Mouse (Mus musculus): ENCODE results near the gene Hspb7.
A peak's percentile ranks its signal among the peaks of the same experiment; 100 is the strongest.

The Hspb7 gene

GRCm38 (mm10) chr4:141419398-141420191 is 984 bp upstream of the Hspb7 start:
- no peak for DNase-seq (ENCODE audit: low spot score)

DNA sequence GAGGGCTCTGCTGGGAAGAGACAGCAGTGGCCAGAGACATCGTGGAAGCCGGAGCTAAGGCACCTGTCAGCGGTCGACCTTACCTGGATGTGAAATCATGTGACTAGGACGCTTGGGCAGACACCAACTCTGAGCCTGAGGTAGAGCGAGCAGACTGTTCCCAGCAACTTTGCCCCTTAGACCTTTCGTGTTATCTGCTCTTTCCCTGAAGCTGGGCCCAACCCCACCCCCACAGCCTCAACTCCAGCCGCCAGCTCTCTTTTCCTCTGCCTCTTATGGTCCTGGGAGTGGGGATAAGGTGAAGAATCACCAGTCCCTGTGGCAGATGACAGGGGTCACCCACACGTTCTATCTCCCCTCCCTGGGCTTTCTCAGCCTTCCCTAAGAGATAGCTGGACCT is 307 bp downstream of the Hspb7 start:
- no peak for DNase-seq (ENCODE audit: low spot score)

DNA sequence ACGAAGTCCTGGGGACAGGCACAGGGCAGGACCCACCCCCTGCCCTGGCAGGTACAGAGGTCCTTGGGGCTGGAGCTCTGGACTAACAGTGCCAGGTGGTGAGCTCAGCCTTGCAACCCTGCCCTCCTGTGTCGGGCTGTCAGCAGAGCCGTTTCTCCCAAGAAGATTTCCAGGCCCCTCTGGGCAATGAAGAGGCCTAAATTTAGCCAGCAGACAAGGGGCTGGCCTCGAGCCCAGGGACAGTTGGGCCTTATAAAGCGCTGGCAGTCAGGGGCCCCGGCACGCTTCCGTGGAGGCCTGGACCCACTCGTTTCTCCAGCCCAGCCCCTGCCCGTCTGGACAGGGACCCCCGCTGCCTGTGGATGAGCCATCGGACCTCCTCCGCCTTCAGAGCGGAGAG is 844 bp downstream of the Hspb7 start:
- no peak for DNase-seq (ENCODE audit: low spot score)

DNA sequence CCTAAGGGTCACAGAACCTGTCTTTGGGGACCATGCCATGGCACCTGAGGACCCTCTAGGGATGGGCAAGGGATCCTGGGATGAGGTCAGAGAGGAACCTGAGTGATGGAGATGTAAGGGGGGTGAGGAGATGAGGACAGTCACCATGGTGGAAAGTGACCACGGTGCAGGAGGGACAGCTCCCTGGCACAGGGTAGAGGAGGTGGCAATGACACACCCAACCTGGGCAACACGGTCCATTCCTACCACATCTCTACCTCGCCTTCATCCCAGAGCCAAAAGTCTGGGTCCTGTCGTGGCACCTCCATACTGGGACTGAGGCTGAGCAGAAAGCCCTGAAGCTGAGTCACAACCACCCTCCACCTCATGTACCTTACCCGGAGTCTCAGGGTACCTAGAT is 2.3 kb downstream of the Hspb7 start:
- DNase-seq (ENCODE audit: low spot score), result no peak

DNA sequence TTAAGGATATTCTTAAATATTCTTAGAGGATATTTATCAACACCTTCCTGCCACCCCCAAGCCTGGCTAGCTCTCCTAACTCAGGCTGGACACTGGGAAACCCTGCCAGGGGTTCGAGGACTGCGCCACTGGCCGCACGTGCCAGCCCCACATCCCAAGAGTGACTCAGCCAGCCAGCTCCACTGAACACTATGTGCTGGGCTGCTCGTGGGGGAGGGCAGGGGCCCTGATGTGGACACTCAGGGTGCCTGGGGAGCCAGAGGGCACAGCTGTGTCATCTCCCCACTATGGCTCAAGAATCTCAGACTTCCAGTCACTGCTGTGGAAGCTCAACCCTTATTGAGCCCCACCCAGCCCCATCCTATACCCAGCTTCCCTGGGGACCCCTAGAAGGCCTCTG is 2.7 kb downstream of the Hspb7 start:
- no peak for DNase-seq (ENCODE audit: low spot score)

DNA sequence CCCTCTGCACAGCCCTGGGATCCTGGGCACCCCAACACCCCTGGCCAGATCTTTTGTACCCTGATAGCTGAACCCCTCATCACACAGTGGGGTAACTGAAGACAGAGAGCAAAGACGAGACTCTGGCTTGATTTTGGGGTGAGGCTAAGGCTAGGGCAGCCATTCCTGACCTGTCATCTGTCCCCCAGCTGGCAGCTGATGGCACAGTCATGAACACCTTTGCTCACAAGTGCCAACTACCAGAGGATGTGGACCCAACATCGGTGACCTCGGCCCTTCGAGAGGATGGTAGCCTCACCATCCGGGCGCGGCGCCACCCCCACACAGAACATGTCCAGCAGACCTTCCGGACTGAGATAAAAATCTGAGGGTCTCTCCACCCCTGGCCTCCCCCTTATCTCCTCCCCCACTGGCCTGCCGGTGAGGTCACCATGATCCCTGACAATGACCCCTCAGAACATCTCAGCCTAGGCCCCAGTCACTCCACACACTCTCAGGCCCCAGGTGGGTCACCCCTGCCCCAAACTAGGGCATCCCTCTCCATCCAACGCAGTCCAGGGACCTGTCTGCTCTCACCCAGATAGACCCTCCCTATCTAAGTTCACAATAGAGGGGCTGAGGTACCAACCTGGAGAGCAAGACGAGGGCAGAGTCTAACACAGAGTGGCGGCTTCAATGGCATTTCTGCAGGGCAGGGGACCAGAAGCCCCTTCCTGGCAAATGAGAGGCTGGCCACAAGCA is 3.3 kb downstream of the Hspb7 start:
- DNase-seq (ENCODE audit: low spot score), result no peak

DNA sequence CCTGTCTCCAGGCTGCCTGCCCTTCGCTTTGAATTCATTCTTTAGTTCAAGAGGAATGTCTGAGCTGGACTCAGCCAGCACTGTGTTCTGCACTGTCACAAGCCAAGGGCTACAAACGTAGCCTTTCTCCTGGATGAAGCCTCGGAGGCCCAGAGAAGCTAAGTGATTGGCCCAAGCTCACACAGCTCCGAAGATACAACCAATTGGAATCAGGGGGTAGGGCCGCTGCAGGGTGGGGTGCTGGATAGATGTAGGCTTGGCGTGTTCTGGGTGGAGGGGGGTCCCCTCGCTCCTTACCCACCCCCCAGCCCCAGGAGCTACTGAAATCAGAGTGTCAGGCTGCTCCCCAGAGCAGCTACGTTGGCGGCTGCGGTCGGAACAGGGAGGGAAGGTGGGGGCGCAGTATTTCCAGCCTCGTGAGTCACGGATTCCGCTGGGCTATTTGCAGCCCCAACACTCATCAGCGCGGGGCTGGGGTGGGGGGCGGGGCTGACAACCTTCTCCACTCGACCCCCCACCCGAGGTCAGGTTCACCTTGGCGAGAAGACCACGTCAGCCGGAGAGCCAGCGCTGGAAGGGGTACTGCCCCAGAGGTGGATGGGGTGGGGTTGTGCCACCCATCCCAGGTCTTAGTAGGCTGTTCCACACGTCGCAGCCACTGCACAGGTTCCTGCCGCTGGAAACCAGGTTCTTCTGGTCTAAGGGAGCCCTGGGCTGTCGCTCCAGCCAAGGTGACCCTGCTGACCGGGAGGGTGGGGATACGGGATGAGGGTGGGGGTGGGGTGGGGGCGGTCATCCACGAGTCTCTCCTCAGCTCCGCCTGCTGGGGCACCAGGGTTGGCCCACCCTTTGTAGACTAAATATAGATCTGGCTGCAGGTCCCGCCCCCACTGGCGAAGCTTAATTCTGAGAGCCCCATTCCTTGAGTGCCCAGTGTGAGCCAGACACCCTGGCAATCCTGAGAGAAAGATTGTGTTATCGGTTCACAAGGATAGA is 5.2 kb downstream of the Hspb7 start:
- no peak for DNase-seq (ENCODE audit: low spot score)

DNA sequence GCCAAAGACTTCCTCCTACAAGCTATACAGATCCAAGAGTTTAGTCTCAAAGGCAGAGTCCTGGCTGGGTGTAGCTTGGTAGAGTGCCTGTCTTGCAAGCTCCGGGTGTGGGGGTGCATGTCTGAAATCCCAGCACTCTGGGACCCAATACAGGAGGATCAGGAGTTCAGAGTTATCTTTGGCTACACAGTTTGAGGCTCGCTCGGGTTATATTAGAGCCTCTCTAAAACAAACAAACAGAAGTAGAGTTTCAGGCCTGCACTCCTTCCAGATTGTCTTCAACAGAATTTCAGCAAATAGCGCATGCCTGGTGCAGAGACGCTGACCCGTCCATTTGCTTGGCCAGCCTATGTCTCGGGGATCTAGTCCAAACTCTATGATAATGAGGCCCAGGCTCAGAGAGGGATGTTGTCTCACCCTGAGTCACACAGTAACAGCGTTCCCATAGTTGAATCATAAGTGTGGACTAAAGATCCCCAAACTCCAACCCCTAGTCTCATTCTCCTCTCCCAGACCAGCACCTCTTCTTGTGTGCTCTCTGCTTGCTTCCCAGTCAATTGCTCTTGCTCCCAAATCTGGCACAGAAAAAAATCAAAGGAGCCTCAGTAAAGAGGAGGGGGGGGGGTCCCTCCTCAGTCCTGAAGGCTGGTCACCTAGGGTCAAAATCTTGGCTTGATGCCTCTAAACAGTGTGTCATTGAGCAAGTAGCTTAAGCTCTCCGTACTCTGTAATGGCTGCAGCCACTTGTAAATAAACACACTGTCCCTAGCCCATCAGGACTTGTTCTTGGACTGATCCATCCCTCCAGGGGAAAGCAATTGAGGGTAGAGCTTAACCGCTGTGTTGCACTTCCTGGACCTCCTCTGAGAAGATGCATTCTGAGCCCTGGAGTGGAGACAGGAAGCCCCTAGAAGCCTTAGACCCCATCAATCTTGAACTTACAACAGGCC is 6.5 kb downstream of the Hspb7 start:
- no peak for DNase-seq (ENCODE audit: low spot score)

DNA sequence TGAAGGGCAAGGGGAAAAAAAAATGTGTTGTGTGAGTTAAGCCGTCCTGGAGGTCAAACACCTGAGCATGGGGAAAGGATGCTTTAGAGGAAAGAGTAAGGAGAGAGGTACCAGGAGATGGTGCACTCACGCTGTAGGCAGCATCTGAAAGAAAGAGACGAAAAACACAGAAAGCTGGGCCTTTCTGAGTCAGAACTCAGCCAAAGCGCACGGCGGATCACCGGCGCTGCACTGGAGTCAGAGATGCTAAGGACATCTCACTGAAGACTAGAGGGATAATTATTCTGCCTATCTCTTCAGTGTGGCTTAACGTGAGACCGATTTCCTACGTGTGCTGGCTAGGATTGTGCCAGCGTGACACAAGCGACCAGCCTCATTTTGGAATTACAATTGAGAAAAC is 7.3 kb downstream of the Hspb7 start:
- no peak for DNase-seq (ENCODE audit: low spot score)

GRCm38 (mm10) chr4:141429381-141429780 is 8.8 kb downstream of the Hspb7 start:
- DNase-seq (ENCODE audit: low spot score), result no peak

DNA sequence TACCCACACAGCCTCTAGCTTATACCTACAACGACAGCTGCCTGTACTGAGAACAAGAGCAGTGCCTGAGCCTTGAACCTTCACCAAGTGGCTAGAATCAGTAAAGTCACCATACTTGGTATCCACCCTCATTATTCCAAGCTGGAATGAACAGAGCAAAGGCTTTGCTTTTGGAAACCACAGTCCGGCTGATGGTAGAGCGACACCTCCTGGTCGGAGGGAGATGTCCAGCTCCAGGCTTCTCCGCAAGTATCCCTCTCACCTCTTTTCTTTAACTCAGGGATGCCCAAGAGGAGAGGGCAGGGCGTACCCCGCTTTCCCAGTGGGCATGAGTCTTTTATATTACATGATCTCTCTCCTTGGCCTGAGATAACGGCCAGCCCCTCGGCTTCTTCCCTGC is 9.3 kb downstream of the Hspb7 start:
- no peak for DNase-seq (ENCODE audit: low spot score)

DNA sequence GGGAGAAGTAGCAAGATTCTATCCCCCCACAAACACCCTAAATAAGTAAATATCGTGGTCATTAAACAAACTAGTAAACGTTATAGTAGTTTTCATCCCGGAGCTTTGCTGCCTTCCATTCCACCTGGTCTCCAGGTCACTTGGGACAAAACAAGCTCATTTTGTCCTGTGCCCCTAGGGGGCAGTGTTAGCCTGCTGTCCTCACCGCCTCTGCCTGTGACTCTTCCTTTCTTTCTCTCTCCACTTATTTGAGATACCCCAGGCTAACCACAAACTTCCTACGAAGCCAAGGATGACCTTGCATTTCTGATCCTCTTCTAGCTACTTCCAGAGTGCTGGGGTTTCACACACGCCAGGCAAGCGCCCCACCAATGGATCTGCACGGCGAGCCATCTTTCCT is 10.4 kb downstream of the Hspb7 start:
- DNase-seq (ENCODE audit: low spot score), result peak; percentile 51

DNA sequence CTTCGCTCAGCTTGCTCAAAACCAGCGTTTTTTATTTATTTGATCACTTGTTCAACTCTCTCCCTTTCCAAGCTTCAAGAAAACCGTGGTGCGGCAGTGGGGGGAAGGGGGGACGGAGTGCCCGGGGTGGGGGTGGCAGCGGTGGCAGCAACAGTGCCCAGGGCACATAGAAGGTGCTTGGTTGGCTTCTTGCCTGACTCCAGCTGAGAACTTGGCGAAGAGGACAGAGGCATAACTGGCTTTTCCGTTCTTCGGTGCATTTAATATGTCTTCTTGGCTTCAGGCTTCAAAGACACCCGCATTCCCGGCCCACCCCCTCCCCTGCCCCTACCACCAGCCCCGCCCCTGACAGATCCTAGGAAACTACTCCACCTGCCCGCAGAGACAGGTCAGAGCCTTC is 12.1 kb downstream of the Hspb7 start:
- DNase-seq (ENCODE audit: low spot score), result no peak

DNA sequence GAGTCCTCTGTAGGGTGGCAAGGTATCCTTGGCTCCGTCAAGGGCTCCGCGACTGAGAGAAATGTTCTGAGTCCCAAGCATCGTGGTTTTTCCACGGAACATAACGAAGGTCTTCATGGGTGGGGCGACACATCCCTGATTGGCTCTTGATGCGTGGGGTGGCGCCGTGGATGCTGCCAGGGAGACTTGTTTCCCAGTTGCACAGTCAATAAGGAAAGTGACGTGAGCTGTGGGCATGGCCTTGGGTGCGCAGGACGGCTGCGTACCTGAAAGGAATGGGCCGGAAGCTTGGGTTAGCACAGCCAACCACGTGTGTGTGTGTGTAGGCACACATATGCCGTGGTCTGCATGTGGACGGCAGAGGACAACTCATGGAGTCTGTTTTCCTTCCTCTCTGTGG is 12.6 kb downstream of the Hspb7 start:
- no peak for DNase-seq (ENCODE audit: low spot score)

DNA sequence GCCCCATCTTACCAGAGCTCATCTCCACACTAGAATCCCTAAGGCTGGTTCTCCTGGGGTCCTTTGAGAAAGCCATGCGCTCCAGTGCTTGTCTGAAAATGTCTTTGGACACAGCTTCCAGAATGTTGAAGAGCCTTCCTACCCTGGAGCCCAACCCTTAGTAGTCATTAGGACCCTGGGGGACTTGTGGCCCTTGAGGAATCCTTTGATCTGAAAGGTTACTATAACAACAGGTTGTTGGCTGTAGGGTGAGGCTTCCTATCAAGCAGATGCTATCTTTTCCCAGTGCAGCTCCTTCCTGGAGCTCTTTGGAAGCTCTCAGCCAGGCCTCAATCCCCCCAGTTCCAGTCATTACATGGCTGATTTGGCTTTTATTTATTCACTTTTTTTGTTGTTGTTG is 15.4 kb downstream of the Hspb7 start, which contains the start of gene Srarp:
TSS of gene Srarp (minus strand) at position 132 of the 400 bp plus-strand sequence.
- DNase-seq (ENCODE audit: low spot score), result no peak

GRCm38 (mm10) chr4:141439083-141439803 is 18.7 kb downstream of the Hspb7 start:
- DNase-seq (ENCODE audit: low spot score), result no peak

GRCm38 (mm10) chr4:141440877-141441276 is 20.3 kb downstream of the Hspb7 start:
- no peak for DNase-seq (ENCODE audit: low spot score)

DNA sequence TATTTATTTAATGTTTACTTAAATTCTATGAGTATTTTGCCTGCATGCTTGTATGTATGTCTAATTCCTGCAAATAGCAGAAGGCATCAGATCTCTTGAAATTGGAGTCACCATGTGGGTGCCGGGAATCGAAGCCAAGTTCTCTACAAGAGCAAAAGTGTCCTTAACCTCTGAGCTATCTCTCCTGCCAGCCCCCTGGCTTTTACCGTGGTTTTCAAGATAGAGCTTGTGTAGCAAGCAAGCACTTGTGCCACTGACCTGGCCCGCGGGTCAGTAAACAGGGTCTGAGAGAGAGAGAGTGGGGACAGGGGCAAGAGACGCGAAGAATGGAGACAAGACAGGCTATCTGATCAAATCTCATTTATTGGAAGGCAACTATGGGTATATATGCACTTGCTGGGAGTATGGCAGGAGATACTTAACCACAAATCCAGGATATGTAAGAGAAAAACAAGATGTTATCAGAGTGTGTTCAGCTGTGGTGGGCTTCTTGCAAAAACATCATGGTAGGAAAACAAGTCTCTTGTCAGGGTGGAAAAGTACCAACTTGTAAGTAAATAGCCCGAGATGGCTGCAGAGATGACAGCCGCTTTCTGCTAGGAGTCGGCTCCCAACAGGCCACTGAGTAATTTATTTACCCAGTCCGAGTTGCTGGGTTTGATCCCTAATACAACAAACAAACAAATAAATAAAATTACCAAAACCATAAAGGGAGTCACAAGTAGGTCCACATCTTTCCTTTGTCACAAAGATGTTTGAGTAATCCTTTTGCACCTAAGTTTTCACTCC is 23.3 kb downstream of the Hspb7 start:
- DNase-seq (ENCODE audit: low spot score), result no peak

GRCm38 (mm10) chr4:141444451-141445327 is 24.1 kb downstream of the Hspb7 start, which contains the start of gene Zbtb17:
Gene Zbtb17, plus strand, starts transcription at chr4:141444654.
- peak; percentile 81 for DNase-seq (ENCODE audit: low spot score)
